Mouse (Mus musculus): ENCODE data around the gene C2.
"Not testable (repeated sequence)": the region's sequence is repeated elsewhere in the genome, so short reads cannot be mapped to it uniquely, and the experiment has no call there.

C2 gene

DNA sequence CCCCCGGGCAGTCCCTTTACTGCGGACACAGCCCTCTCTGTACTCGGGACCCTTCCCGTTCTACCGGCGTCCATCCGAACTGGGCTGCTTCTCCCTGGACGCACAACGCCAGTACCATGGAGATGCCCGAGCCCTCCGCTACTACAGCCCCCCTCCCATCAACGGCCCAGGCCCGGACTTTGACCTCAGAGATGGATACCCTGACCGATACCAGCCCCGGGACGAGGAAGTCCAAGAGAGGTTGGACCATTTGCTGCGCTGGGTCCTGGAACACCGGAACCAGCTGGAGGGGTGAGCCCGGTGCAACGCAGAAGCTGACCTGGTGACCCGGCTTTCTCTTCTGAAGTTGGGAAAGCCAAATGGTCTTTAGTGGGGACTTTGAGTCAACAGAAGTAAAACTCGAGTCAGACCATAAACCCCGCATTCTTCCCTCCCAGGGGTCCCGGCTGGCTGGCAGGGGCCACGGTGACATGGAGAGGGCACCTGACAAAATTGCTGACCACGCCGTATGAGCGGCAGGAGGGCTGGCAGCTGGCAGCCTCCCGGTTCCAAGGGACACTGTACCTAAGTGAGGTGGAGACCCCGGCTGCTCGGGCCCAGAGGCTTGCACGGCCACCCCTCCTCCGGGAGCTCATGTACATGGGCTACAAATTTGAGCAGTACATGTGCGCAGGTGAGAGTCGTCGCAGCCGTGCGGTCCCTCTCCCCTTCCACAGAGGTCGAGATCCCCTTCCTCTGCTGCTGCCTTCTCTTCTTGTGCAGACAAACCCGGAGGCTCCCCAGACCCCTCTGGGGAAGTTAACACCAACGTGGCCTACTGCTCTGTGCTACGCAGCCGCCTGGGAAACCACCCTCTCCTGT is 60.4 kb downstream of the C2 start:
- DNase-seq (ENCODE audit: low read depth, low spot score) = no peak

GRCm38 (mm10) chr17:34836856-34837221 is 61.2 kb downstream of the C2 start, which contains the start of the genes Stk19 and Dxo:
Gene Stk19 (minus strand): TSS chr17:34836945.
Gene Dxo (plus strand): TSS chr17:34837019.
- DNase-seq (ENCODE audit: low read depth, low spot score) = peak; percentile 97

DNA sequence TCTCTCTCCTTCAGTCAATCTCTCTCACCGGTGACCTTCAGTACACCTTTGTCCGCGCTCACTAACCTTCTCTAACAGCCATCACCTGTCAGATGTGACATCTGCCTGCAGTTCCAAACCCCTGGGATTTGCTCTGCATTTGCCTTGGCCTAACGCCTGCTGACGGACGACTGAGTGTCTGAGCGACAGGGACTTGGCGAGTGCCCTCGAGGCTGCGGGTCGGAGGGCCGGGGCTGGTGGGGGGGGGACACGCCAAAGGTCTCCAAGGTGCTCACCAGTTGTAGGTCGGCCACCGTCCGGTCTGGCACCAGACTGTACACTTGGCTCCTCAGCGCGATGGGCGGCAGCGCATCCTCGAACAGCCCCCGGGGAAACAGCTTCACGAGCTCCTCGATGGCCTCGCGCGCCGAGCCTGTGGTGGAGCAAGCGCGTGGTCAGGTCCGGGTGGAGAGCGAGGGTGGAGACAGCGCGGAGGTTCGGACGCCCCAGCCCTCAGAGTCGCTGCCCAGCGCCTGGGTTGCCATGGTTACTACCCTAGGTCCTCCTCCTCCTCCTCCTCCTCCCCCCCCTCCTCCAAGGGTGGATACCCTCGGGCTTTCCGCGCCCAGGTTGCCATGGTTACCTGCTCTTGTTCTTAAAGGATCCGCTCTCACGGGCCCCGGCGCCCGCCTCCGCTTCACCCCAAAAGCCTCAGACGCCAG is 61.8 kb downstream of the C2 start:
- no peak for DNase-seq (ENCODE audit: low read depth, low spot score)

DNA sequence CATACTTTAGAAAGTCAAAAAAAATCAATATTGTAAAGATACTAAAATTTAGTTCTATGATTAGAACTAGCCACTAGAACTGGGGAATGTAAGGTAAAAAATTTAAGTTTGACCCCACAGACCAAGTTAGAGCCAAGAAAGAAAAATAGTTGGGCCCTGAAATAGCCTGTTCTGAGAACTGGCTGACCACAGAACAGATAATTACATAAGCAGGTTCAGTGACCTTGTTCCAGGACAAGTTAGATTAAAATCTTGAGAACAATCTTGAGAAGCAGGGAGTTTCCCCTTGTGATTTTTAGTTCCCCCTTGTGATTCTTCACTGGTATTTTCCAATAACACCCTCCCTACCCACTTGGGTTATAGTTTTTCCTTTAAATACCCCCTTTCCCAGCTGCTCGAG is 67.3 kb downstream of the C2 start:
- not testable (repeated sequence) for DNase-seq (ENCODE audit: low read depth, low spot score)

DNA sequence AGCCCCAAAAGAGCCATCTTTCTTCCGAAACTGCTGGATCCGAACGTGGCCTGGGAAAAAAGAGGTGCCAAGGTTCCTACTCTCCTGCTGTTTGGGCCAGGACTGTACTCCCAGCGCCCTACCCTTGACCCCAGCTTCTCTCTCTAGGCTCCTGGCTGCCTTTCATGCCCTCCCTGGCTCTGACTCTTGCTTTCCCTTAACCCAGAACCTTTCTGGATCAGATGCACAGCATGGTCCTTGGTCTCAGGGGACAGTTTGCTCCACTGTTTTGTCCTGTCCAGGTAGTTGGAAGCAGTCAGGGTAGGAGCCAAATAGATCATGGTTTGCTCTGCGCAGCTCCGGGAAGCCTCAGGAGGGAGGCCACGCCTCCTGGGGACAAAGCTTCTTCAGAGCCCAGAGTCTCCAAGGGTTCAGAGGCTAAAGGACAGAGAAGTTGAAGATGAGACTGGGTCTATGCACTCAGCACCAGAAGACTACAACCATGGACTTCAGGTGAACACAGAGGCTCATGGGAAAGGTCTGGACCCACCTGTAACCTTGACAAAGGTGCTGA is 83.2 kb downstream of the C2 start:
- DNase-seq (ENCODE audit: low read depth, low spot score) = no peak

- not testable (repeated sequence) for DNase-seq (ENCODE audit: low read depth, low spot score)
Observed at GRCm38 (mm10) chr17:34813747-34814146, 84.3 kb downstream of the C2 start.
